Mouse (Mus musculus) embryonic stem cell, embryonic (primary cell): ENCODE results near the gene Slc44a5.

Source experiments
- CTCF ChIA-PET, 4 experiments: fragments of 300-600 bp in 2 of 4; fragments of 350-600 bp in 2 of 4; sonication (Branson Sonifier 250); formaldehyde crosslinking; loops; one replicate each; lab custom pipeline; 2022; ENCODE audit warnings: inconsistent platforms in 2 of 4; lab: Charles Lee
- POLR2A ChIA-PET, 4 experiments: fragments of 300-600 bp in 2 of 4; fragments of 350-600 bp in 2 of 4; sonication (Branson Sonifier 250); formaldehyde crosslinking; loops; one replicate each; lab custom pipeline; 2022; ENCODE audit warnings: antibody characterized with exemption in 4 of 4, inconsistent platforms in 1 of 4; lab: Charles Lee

Gene Slc44a5

GRCm38 (mm10) chr3:153959035-153959730 is 14.1 kb upstream of the Slc44a5 start:
- ChIA-PET POLR2A (interaction anchor here in 3 of 4 experiments (0.7 to 3.1 kb wide), 5 partner anchors 15 to 266 kb away, joined by 3 to 11 read pairs (median 3); partner anchors contain the start of gene Acadm (in 2 of the 3)), CTCF (interaction anchor here (0.6 to 2.1 kb wide), 25 partner anchors 8 to 404 kb away, joined by 3 to 13 read pairs (median 3); partner anchors contain the start of genes Acadm (in 2 of the 4) and Rabggtb (in 1 of the 4))

GRCm38 (mm10) chr3:153959731-153960207 is 13.5 kb upstream of the Slc44a5 start:
- POLR2A ChIA-PET = interaction anchor here in 3 of 4 experiments (0.7 to 3.1 kb wide), 5 partner anchors 15 to 265 kb away, joined by 3 to 11 read pairs (median 3); partner anchors contain the start of gene Acadm (in 2 of the 3)
- CTCF ChIA-PET = interaction anchor here (0.6 to 2.1 kb wide), 23 partner anchors 8 to 404 kb away, joined by 3 to 13 read pairs (median 3); partner anchors contain the start of genes Acadm (in 2 of the 4) and Rabggtb (in 1 of the 4)

GRCm38 (mm10) chr3:153960884-153961283 is 12.4 kb upstream of the Slc44a5 start:
- ChIA-PET POLR2A (interaction anchor here in 2 of 4 experiments (0.6 to 3.1 kb wide), 5 partner anchors 13 to 255 kb away, joined by 3 to 11 read pairs (median 3); partner anchors contain the start of genes Acadm (in 1 of the 2) and Rabggtb (in 1 of the 2)), CTCF (interaction anchor here in 3 of 4 experiments (0.6 to 2.3 kb wide), 6 partner anchors 14 to 627 kb away, joined by 3 to 10 read pairs (median 3); no protein-coding TSS in a partner anchor)

GRCm38 (mm10) chr3:153961632-153962389 is 11.4 kb upstream of the Slc44a5 start:
- CTCF ChIA-PET = interaction anchor here in 3 of 4 experiments (0.6 to 2.3 kb wide), 8 partner anchors 11 to 620 kb away, joined by 3 to 10 read pairs (median 3); no protein-coding TSS in a partner anchor
- POLR2A ChIA-PET = interaction anchor here (0.6 to 3.1 kb wide), 8 partner anchors 14 to 255 kb away, joined by 3 to 11 read pairs (median 3); partner anchors contain the start of genes Acadm (in 2 of the 4) and Rabggtb (in 2 of the 4)

- CTCF ChIA-PET = interaction anchor here in 3 of 4 experiments (0.9 to 1.9 kb wide), 5 partner anchors 8 to 302 kb away, joined by 3 to 5 read pairs (median 3); no protein-coding TSS in a partner anchor
Observed at GRCm38 (mm10) chr3:153967447-153967846, 5.8 kb upstream of the Slc44a5 start.

GRCm38 (mm10) chr3:153968549-153968948 is 4.7 kb upstream of the Slc44a5 start:
- ChIA-PET CTCF (interaction anchor here in 1 of 4 experiments (1.3 to 1.9 kb wide), 2 partner anchors 9 to 16 kb away, joined by 3 to 5 read pairs; no protein-coding TSS in a partner anchor), POLR2A (interaction anchor here in 1 of 4 experiments (2.1 kb wide), 1 partner anchor 24 kb away, joined by 6 read pairs; the partner anchor contains the start of gene Acadm)

More at GRCm38 (mm10) chr3:153967447-153967846, 5.8 kb upstream of the Slc44a5 start:
- POLR2A ChIA-PET = interaction anchor here in 2 of 4 experiments (1.0 to 1.2 kb wide), 3 partner anchors 23 to 219 kb away, joined by 3 to 4 read pairs (median 3); partner anchors contain the start of gene Acadm (in 2 of the 2)

GRCm38 (mm10) chr3:153969451-153969850 is 3.8 kb upstream of the Slc44a5 start:
- ChIA-PET CTCF (interaction anchor here in 2 of 4 experiments (0.8 to 1.3 kb wide), 2 partner anchors 15 to 257 kb away, joined by 3 read pairs; no protein-coding TSS in a partner anchor), POLR2A (interaction anchor here in 1 of 4 experiments (2.1 kb wide), 1 partner anchor 24 kb away, joined by 6 read pairs; the partner anchor contains the start of gene Acadm)

GRCm38 (mm10) chr3:153973949-153974760 is 919 bp downstream of the Slc44a5 start:
- CTCF ChIA-PET = interaction anchor here in 3 of 4 experiments (0.7 to 2.1 kb wide), 7 partner anchors 10 to 252 kb away, joined by 3 to 5 read pairs (median 3); no protein-coding TSS in a partner anchor
- POLR2A ChIA-PET = interaction anchor here in 3 of 4 experiments (0.6 to 1.7 kb wide), 5 partner anchors 10 to 603 kb away, joined by 3 to 6 read pairs (median 3); partner anchors contain the start of gene Rabggtb (in 1 of the 3)

- POLR2A ChIA-PET = no interaction called here
Observed at GRCm38 (mm10) chr3:153975060-153975459, 1.8 kb downstream of the Slc44a5 start.

GRCm38 (mm10) chr3:153975791-153976190 is 2.6 kb downstream of the Slc44a5 start:
- ChIA-PET POLR2A (no interaction called here), CTCF (no interaction called here)

More at GRCm38 (mm10) chr3:153975060-153975459, 1.8 kb downstream of the Slc44a5 start:
- CTCF ChIA-PET = no interaction called here

GRCm38 (mm10) chr3:153980611-153981010 is 7.4 kb downstream of the Slc44a5 start:
- POLR2A ChIA-PET = no interaction called here
- CTCF ChIA-PET = no interaction called here

GRCm38 (mm10) chr3:153984428-153985340 is 11.4 kb downstream of the Slc44a5 start:
- ChIA-PET POLR2A (interaction anchor here in 3 of 4 experiments (0.5 to 1.6 kb wide), 11 partner anchors 9 to 612 kb away, joined by 3 to 5 read pairs (median 3); partner anchors contain the start of genes Acadm (in 1 of the 3), Rabggtb (in 1 of the 3) and Tyw3 (in 1 of the 3)), CTCF (interaction anchor here (0.5 to 4.7 kb wide), 36 partner anchors 11 to 576 kb away, joined by 3 to 40 read pairs (median 3); partner anchors contain the start of genes Slc44a5 (in 3 of the 4) and Acadm (in 1 of the 4))

GRCm38 (mm10) chr3:153999797-154000528 is 26.7 kb downstream of the Slc44a5 start:
- POLR2A ChIA-PET = interaction anchor here in 1 of 4 experiments (0.7 kb wide), 1 partner anchor 40 kb away, joined by 3 read pairs; no protein-coding TSS in a partner anchor

GRCm38 (mm10) chr3:154001348-154001747 is 28.1 kb downstream of the Slc44a5 start:
- CTCF ChIA-PET = no interaction called here
- POLR2A ChIA-PET = interaction anchor here in 1 of 4 experiments (0.6 kb wide), 1 partner anchor 353 kb away, joined by 5 read pairs; no protein-coding TSS in a partner anchor

More at GRCm38 (mm10) chr3:153999797-154000528, 26.7 kb downstream of the Slc44a5 start:
- CTCF ChIA-PET = no interaction called here

GRCm38 (mm10) chr3:154046876-154047275 is 73.6 kb downstream of the Slc44a5 start:
- ChIA-PET CTCF (no interaction called here), POLR2A (no interaction called here)
